Mouse (Mus musculus) mouse embryonic stem cell (cell line): Measurements from ENCODE around the gene Igf2bp3.
"Not testable (repeated sequence)": the region's sequence is repeated elsewhere in the genome, so short reads cannot be mapped to it uniquely, and the experiment has no call there.

Source experiments
- in situ Hi-C, 2 experiments: fragments of 300-500 bp; cut with MboI; formaldehyde crosslinking; loops; 1 replicate in 1 of 2; 3 replicates in 1 of 2; pipeline ENCODE4 v1.14.3; 2019 to 2020; ENCODE audit warnings: low sequenced_read_pairs in 2 of 2, low pct_unique_long_range_greater_than_20kb in 1 of 2, mixed read lengths in 1 of 2; ENCODE audit not compliant: unreplicated experiment in 1 of 2

Gene Igf2bp3

GRCm38 (mm10) chr6:49214928-49215747 is at the start of gene Igf2bp3:
Igf2bp3 (minus strand) TSS chr6:49214957.
- in situ Hi-C loops, result no loop called here

DNA sequence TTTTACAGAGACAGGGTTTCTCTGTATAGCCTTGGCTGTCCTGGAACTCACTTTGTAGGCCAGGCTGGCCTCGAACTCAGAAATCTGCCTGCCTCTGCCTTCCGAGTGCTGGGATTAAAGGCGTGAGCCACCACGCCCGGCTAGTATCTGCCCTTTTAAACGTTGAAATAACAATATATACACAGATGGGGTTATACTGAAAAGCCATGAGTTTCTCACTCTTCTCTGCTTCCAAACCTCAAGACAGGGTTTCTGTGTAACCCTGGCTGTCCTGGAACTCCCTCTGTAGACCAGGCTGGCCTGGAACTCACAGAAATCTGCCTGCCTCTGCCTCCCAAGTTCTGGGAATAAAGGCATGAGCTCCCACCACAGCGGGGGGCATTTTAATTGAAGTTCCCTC is 49.7 kb upstream of the Igf2bp3 start:
- in situ Hi-C loops, result not testable (repeated sequence)

DNA sequence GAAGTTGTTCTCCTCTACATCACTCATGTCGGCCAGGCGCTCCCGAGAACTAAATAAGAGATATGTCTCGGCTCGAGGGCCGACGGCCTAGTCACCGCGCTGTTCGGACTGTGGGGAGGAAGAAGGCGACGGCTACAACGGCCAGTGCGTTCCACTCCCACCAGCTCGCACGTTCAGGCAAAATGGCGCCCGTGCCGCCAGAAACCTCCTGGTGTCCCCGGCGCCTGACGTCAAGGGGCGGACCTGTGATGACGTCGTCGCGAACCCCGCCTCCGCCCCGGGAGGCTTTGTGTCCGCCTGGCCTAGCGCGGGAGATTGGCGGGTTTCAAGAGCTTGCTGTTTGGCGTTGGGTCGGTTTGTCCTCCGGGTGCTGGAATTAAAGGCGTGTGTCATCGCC is 49.1 kb upstream of the Igf2bp3 start, which contains the start of gene Tra2a:
Gene Tra2a (minus strand): TSS at position 187 of the 397 bp plus-strand sequence.
- in situ Hi-C loops, result no loop called here

- in situ Hi-C loops, result no loop called here
These were observed 48.5 kb upstream of the Igf2bp3 start for GRCm38 (mm10) chr6:49263081-49263846.

DNA sequence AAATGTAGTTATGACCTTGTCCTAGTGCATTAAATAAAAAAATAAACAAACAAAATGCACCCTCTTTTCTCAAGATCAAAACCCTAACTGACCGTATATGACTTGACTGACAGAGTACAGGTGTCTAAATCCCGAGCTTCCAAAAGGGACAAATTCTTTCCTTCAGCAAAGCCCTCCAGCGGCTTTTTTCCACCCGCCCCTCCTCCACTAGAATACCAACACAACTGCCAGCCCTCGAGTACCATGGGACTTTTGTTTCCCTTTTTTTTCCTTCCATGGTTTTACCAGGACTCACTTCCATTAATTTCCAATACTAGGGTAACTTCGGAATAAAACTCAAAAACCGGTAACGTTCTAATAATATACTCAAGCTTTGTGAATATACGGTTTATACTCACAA is 47.7 kb upstream of the Igf2bp3 start:
- in situ Hi-C loops, result no loop called here

DNA sequence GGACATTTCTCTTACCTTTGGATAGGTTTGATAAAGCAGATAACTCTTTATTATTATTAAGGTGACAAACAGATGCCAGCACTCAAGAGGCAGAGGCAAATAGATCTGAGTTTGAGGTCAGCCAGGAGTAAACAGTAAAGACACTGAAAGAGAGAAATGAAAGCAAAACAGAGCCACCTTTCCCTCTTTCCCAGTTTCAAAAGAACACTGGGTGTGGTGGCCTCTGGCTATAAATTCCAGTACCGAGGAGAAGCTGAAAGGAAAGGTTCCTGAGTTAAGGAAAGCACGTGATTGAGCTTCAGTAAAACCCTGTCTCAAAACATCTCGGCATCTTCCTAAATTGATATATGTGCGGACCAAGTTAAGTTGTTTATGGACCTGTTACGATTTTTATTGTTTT is 45.0 kb upstream of the Igf2bp3 start:
- in situ Hi-C loops, result no loop called here

- in situ Hi-C loops, result no loop called here
These were observed 43.1 kb upstream of the Igf2bp3 start for GRCm38 (mm10) chr6:49257880-49258279.

GRCm38 (mm10) chr6:49252207-49252606 is 37.5 kb upstream of the Igf2bp3 start:
- in situ Hi-C loops, result no loop called here

- in situ Hi-C loops, result no loop called here
These were observed 36.4 kb upstream of the Igf2bp3 start for GRCm38 (mm10) chr6:49251199-49251598.

- in situ Hi-C loops, result loop anchor here in 1 of 2 experiments (5.0 kb wide), 1 partner anchor 110 kb away; no protein-coding TSS in a partner anchor
These were observed 32.5 kb upstream of the Igf2bp3 start for GRCm38 (mm10) chr6:49247246-49247645.

DNA sequence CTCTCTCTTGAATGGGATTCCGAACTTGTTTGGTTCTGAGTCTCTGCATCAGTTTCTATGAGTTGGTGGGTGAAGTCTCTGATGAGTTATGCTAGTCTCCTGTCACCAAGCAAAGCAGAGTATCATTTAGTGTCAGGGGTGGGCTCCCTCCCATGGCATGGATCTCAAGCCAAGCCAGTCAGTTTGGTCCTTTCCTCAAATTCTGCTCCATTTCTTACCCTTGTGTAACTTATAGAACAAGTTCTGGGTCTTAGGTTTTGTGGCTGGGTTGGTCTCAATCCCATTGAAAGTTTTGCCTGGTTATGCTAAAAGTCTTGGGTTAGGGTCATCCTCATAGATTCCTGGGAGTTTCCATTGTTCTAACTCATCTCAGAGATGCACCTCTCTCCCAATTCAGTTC is 27.6 kb upstream of the Igf2bp3 start:
- in situ Hi-C loops, result no loop called here

DNA sequence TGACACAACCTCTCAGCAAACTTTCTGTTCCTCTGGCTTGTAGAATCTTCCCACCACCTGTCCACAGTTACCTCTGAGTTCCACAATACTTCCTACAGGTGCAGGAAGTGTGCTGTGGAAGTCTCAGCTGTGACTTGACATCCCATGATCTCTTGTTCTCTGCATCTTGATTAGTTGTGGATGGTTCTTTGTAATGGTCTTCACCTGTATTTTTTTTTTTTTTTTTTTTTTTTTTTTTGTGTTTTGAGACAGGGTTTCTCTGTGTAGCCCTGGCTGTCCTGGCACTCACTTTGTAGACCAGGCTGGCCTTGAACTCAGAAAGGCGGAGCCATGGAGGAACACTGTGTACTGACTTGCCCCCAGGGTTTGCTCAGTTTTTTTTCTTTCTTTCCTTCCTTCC is 26.8 kb upstream of the Igf2bp3 start:
- in situ Hi-C loops, result no loop called here

GRCm38 (mm10) chr6:49236331-49236730 is 21.6 kb upstream of the Igf2bp3 start:
- in situ Hi-C loops, result no loop called here

DNA sequence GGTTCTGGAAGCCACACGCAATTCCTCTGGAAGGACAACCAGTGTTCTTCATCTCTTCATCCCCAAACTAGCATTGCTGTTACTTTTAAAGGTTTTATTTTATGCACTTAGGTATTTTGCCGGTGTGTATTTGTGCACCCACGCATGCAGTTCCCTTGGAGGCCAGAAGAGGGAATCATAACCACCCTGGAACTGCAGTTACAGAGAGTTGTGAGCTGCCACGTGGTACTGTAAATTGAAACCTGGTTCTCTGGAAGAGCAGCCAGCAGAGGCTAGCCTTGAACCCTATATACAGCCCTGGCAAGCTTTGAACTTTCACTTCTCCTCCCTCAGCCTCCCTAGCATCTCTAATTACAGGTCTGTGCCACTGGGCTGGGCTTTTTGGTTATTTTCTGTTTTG is 18.6 kb upstream of the Igf2bp3 start:
- in situ Hi-C loops, result no loop called here

GRCm38 (mm10) chr6:49228126-49228679 is 13.4 kb upstream of the Igf2bp3 start:
- in situ Hi-C loops, result loop anchor here in 1 of 2 experiments (5.0 kb wide), 1 partner anchor 129 kb away; no protein-coding TSS in a partner anchor

- in situ Hi-C loops, result loop anchor here in 1 of 2 experiments (5.0 kb wide), 1 partner anchor 130 kb away; no protein-coding TSS in a partner anchor
These were observed 12.5 kb upstream of the Igf2bp3 start for GRCm38 (mm10) chr6:49227184-49227735.

DNA sequence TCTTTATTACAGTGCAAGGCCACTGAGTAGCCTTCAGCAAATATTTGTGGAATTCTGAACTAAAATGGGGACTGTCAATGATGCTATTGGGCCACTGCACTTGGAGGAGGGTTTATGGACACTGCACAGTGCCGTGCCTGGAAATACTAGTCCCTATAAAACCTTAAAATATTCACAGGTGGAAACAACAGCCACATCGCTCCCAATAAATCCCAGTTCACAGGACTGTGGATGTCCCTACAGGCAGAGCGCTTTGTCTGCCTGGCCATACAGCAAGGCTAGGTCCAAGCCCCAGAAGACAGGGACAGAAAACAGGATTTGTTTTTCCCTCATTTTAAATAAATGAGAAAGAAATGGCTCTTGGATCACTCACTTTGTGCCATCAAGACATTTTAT is 11.0 kb upstream of the Igf2bp3 start:
- in situ Hi-C loops, result loop anchor here in 1 of 2 experiments (5.0 kb wide), 1 partner anchor 132 kb away; no protein-coding TSS in a partner anchor

DNA sequence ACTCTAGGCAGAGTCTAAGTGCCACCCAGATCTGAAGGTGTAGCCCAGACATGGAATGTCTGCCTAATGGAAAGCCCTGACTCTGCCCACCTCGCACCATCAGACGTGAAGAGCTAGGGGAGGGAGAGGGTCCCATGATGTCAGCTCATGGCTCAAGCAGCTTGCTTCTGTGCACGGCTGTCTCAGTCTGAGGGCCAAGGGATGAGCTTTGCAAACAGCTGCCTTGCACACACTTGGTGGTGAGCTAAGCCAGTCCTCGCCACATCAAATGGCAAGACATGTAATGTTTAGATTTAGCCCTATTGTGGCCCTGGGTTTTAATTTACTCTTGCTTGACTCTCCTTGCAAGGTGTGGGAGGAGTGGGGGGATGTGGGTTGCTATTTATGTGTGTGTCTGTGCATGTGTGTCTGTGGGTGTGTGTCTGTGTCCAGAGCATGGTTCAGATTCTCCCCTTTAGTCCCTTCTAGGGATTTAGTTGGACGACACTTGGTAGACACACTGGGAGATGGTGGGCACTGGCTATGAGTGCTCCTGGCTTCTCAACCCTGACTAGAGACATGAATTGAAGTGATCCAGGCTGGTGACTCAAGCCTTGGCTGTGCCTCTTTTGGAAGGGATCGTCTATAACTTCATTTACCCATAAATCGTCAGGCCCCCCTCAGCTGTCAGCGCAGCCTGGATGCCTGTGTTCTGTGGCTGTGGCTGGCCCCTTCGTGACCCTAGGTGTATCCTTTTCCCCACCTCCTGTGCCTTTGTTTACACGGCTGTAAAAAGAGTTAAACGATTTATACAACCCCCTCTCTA is 10.4 kb upstream of the Igf2bp3 start:
- in situ Hi-C loops, result loop anchor here in 1 of 2 experiments (5.0 kb wide), 1 partner anchor 132 kb away; no protein-coding TSS in a partner anchor
